Mouse (Mus musculus) CH12.LX (cell line): ENCODE measurements around the gene Gpr137b. TPM values are rescaled to one million over a fixed set of nuclear protein-coding genes. Genes with fewer than 3 reads are reported as not detected.

ENCODE experiments used
- ELF1 ChIP-seq: IDR thresholded peaks from 2 replicates; pipeline ENCODE4 v1.6.1; 2014; ENCODE audit warnings: low read depth, mild to moderate bottlenecking, inconsistent platforms, low read length, improper control_type of control experiment
- JUN ChIP-seq: IDR thresholded peaks from 2 replicates; pipeline ENCODE4 v1.6.1; 2011; ENCODE audit warnings: low read depth, mild to moderate bottlenecking, low read length, improper control_type of control experiment, moderate library complexity; ENCODE audit not compliant: insufficient read depth
- KAT2A ChIP-seq: IDR thresholded peaks from 2 replicates; pipeline ENCODE4 v1.6.1; 2012; ENCODE audit warnings: low read length, improper control_type of control experiment, inconsistent platforms; ENCODE audit not compliant: insufficient replicate concordance
- POLR2AphosphoS2 ChIP-seq: IDR thresholded peaks from 2 replicates; pipeline ENCODE4 v1.6.1; 2011; ENCODE audit warnings: low read depth, low read length, improper control_type of control experiment
- polyA plus RNA-seq: library from polyadenylated mRNA; unstranded; fragments of >175 nt; gene quantifications from 2 replicates; pipeline ENCODE4 v1.2.1, GENCODE M21; 2012; ENCODE audit warnings: low read depth; ENCODE audit not compliant: insufficient read length
- total RNA-seq, 2 experiments: library from RNA; depleted of rRNA; stranded (reverse); fragments of 300-350 nt in 1 of 2; fragments of >200 nt in 1 of 2; gene quantifications; 2 replicates each; pipeline ENCODE4 v1.2.3; 2012 to 2014

Gene Gpr137b
- total and polyA plus RNA-seq, 3 experiments, result 7.7 to 28.8 (median 10.0) TPM

GRCm38 (mm10) chr13:13328876-13329275 lies 64.9 kb downstream of the Gpr137b start (continued):
- TF ChIP-seq JUN (no peak), POLR2AphosphoS2 (no peak), ELF1 (no peak), KAT2A (no peak)
- TF ChIP-seq, all 38 proteins: peak for 3

Other genes with a start within 250 kb of the Gpr137b start
- gene Prl2c5, start 211.3 kb downstream of the Gpr137b start, total RNA-seq (2012; rRNA removed), result not detected in 2 replicates
- not detected in 2 replicates for gene Prl2c5, start 211.3 kb downstream of the Gpr137b start, total RNA-seq (2014; rRNA removed)
- not detected in 2 replicates for gene Prl2c5, start 211.3 kb downstream of the Gpr137b start, polyA plus RNA-seq
- gene Nid1, start 43.5 kb upstream of the Gpr137b start, total RNA-seq (2012; rRNA removed), result 0.25 and 0.38 TPM in 2 replicates
- gene Nid1, start 43.5 kb upstream of the Gpr137b start, total RNA-seq (2014; rRNA removed), result 0.30 and 0.31 TPM in 2 replicates
- 0.70 and 0.94 TPM in 2 replicates for gene Nid1, start 43.5 kb upstream of the Gpr137b start, polyA plus RNA-seq
- gene Lyst, start 196.4 kb upstream of the Gpr137b start, total RNA-seq (2012; rRNA removed), result 33.1 and 38.1 TPM in 2 replicates
- 31.2 and 34.8 TPM in 2 replicates for gene Lyst, start 196.4 kb upstream of the Gpr137b start, total RNA-seq (2014; rRNA removed)
- 48.7 and 61.1 TPM in 2 replicates for gene Lyst, start 196.4 kb upstream of the Gpr137b start, polyA plus RNA-seq